Mouse (Mus musculus) T-helper 17 cell (primary cell): ENCODE results near the gene Tmem9.

Experiments
- in situ Hi-C, 2 experiments: fragments of 300-600 bp; cut with MboI, MseI; formaldehyde crosslinking; loops; 1 replicate in 1 of 2; 2 replicates in 1 of 2; pipeline ENCODE4 v1.15.1; 2025; ENCODE audit warnings: high pct_unique_total_duplicates in 2 of 2

The Tmem9 gene

DNA sequence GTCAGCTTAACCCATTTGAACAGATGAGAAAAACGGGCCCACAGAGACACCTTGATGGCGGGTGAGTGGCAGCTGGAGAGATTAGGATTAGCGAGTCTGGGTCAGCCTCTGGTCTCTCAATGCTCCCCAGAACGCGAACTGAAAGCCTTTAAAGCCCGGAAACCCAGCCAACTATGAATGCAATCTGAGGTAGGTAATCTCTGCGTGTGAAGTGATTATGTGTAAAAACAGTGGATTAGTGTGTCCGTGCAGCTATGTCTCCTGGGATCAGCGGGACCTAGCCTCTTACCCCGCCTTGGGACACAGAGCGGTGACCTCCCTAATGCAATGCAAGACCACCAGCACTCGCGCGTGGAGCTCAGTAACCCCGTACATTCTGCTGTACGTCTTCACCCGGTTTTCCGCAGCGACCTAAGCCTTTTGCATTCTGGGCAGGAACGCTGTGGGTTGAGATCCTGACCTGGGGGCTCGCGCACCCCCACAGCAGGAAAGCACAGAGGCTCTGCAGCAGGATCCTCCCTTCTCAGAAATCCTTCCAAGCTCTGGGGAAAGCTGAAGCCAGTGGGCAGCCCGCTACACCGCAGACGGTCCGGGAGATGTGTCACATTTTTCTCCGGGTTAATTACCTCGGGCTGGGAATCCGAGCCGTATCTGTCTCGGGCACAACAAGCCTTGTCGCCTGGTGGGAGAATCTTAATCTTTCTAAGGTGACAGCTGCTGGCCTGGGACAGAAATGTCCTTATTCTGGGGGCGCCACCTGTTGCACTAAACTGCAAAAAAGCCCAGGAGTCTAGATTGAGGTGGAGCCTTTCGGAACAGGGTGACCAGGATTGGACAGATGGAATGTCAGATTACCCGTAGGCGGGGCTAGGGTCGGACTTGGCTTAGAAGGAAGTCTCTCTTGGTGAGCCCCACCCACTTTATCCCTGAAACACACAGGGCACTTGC, at the start of gene Tmem9:
TSS of gene Tmem9 (plus strand) at position 940 of the 948 bp plus-strand sequence.
- in situ Hi-C loops: no loop called here

DNA sequence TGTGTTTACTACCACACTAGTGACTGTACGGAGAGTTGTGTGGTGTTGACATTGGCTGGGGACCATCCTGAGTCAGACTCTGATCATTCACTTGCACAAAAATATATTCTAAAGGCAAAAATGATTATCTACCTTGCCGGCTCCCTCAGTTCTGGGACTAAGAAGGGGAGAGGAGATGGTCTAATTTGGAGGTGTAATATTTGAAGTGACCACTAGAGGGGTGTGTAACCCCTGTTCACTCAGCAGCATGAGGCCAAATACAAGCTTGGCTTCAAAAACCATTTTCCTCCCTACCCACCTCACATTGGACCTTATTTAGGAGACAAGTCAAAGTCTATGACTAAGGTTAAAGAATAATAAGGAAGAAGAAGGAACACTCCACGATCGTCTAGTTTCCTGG, 49.5 kb upstream of the Tmem9 start:
- in situ Hi-C loops: no loop called here

DNA sequence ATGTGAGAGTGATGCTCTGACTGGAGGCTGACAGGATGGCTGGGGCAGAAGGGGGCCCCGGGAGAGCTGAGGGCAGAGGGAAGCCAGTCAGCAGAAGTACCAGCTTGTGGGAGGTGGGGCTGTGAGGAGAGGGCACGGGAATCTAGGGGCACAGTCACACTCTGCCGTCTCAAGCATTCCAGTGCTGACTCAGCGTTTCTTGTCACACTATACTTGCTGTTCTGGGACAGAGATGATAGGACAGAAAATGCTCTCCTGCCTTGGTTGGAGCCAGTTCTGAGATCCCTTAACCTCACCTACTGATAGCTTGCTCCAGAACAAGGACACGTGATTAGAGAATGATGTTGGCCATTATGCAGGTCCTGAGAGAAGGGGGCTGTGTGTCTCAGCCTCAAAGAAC, 44.8 kb upstream of the Tmem9 start:
- in situ Hi-C loops: no loop called here

DNA sequence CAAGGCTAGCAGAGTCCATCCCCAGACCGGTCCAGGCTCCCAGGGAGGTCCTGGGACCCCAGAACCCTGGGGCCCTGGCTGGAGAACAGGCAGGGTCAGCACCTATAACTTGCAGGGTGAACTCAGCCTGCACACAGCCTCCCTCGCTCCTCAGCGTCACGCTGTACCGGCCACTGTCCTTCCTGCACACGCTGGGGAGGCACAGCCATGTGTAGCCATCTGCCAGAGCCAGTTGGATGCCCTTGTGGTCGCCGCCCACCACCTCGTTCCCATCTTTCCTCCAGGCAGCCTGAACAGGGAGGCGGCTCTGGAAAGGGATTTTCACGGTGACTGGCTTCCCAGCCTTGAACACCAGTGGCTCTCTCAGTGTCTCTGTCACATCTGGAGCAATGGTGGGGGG, 43.4 kb upstream of the Tmem9 start:
- in situ Hi-C loops: no loop called here

DNA sequence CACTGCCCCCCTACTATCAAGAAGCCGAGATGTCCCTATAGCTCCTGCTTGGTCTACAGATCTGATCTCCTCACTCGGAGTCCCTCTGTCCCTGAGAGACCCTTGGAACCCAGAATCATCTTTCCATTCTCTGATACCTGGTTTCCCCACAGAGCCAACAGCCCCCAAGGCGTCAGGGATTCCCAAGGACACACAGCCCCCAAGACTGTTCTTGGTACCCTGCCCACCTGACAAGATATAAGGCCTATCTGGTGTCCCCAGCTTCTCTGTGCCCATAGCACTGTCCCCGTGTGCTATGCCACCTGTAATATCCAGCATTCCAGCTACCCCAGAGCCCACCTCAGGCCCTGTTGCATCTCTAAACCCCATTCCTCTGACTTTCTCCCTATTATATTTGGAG, 40.2 kb upstream of the Tmem9 start:
- in situ Hi-C loops: no loop called here

DNA sequence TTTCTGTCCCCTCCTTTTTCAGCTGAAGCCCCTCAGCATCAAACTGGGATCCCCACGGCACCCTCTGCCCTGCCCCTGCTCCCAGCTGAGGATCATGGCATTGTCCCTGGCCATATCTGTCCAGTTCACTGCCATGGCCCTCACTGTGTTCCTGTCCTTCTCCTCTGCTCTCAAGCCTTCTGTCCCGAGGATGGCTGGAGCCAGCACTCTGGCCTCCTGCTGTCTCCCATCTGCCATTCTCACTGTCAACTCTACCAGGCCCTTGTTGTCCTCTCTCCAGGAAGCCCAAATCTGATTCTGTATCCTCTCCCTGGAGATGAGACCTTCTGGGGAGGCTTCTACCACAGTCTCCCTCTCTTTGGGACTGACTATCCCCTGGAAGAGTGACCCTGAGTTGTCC, 37.5 kb upstream of the Tmem9 start:
- in situ Hi-C loops: no loop called here

DNA sequence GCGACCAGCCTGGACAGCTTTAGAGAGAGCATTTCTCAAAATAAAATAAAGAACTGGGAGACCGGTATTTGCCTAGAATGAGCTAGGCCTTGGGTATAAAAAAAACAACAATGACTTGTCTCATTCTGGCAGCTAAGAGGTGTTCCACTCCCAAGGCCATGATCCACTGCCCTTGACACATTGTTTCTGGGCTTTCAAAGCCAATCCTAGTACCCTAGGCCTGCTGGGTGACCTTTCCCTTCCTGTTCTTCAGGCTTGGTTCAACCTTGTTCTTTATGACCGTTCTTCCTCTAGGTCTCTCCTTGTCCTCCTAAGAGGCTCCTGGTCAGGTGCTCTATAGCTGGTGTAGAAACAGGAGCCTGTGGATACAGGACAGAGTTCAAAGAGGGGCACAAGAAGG, 35.4 kb upstream of the Tmem9 start:
- in situ Hi-C loops: no loop called here

DNA sequence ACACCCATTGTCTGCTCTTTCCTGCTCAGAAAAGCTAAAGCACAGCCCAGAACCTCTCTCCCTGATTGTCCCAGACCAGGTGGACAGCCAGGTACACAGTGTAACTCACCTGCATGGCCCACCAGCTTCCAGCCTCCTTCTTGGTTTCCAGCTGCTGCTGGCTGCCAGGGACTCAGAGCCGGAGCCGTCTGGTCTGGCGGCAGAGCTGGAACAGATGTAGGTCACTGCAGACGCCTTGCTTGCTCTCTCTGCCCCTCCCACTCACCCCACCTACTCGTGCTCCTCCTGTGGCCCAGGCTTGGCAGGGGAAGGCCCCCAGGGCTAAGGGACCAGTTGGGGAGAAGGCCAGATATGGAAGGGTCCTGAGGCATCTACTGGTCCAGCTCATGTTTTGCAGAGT, 23.8 kb upstream of the Tmem9 start:
- in situ Hi-C loops: no loop called here

DNA sequence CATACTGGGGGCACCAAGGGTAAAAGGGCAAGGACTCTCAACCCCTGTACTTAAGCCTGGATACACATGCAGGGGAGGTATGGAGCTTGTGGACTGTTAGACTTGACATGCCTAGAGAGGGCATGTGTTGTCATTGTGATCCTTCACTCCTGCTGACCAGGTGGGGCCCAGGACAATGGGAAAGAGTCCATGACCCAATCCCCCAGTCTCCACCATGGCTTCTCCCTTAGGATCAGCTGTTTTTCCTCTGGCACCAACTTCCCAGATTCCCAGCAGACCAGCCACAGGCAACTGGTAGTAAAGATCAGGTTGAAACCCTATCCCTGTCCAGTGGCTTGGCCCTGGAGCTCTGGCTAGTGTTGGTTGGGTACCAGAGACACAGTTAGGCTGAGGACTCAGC, 18.1 kb upstream of the Tmem9 start:
- in situ Hi-C loops: no loop called here

DNA sequence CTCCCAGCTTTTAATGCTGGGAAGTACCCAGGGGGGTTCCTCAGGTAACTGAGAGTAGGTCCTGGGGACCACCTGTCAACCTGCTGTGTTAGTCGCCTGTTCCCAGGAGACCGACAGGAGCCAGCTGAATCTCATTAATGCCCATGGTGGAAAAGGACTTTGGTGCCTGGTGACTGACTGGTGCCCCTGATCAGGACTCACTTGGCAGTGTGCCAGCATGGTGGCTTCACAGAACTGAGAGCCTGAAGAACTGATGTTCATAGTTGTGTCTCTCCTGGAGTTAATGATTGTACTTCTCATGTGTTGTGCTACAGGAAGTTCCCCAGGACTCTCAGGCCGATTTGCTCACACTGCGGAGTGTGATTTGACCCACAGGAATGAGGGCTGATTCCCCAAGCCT, 14.5 kb upstream of the Tmem9 start:
- in situ Hi-C loops: no loop called here

DNA sequence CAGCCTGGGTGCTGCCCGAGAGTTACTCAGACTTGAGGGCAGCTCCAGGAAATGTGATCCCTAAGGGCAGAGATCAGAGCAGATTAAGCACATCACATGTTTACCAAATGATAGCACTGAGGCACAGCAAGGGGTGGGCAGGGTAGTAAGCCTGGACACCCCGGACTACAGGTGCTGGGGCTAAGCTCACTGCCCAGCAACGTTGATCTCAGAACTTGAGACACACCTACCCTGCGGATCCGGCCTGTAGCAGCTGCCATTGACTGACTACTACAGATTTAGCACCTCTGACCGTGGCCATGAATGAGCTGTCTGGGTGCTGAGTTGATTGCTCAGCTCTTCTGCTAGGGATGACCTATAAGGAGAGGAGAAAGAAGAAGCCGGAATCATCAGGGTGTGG, 10.4 kb upstream of the Tmem9 start:
- in situ Hi-C loops: no loop called here

DNA sequence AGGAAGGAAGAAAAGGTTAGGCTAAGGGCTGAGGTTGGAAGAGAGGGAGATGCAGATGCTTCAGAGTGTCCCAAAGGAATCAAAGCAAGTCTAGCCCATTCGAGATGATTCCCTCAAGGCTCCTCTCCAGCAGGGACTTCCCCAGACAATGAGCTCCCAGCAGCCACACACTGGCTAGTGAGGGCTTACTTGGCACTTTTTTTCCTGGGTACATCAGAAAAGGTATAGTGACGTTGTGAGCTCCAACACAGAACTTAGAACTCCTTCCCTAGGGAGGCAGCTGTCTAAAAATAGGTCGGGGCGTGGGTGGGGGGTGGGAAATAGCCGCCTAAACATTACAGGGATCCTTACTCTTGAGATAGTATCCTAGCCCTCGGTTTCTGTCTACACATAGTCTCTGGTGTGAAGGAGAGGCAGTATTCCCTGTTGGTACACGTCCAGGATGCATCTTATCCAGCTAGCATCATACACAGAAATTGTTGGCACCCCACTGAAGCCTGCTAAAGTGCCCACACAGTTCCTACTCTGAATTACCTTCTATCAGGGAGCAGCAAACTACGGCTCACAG, 8.1 kb upstream of the Tmem9 start:
- in situ Hi-C loops: no loop called here

DNA sequence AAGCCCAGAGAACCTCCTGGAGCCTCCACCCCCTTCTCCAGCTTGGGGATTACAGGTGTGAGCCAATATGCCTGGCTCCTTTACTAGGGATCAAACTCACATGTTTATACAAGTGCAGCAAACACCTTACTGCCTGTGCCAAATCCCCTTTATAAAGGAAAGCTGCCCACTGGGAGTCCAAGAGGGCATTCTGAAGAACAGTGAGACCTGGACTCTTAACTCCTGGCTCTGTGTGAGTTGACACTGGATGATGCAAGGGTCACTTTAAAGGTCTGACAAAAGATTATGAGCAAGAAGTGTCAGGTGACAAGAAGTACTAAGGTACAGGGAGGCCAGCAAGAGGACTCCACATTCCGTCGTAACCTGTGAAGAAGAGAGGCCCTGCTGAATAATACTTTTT, 6.5 kb upstream of the Tmem9 start:
- in situ Hi-C loops: no loop called here

DNA sequence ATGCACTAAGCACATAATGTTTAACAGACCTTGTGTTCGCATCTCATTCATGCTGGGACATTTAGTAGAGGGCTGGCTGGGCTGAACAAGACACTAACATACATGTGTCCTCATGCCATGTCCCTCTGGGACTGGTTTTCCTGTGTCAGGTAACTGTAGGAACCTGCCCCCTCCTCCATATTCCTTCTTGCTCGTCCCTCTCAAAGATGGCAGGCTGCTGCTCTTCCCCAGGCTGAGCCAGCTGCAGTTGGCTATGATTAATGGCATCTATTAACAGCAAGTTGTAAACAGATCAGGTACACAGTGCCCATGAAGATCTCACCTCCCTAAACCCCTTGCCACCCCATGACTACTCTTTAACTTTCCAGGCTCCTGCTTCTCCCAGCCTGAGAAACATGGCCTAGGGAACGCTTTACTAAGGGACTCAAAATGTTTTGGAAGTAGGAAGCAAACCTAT, 1.6 kb upstream of the Tmem9 start, which contains the start of gene Igfn1:
TSS of gene Igfn1 (minus strand) at position 51 of the 457 bp plus-strand sequence.
- in situ Hi-C loops: no loop called here

DNA sequence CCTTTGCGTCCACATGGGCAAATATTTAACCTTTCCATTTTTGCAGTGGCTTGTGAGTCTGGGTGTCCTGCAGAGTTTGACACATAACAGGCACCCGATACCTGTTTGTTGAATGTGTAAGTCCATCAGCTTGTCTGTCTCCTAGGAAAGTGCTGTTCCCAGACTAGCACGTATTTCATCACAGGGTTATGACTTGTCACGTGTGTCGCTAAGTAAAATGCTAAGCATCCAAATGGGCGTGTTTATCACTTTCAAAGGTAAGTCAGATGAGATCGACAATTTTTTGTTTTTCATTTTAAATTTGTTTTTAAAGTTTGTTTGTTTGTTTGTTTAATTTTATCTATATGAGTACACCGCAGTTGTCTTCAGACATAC, 196 bp downstream of the Tmem9 start:
- in situ Hi-C loops: no loop called here

DNA sequence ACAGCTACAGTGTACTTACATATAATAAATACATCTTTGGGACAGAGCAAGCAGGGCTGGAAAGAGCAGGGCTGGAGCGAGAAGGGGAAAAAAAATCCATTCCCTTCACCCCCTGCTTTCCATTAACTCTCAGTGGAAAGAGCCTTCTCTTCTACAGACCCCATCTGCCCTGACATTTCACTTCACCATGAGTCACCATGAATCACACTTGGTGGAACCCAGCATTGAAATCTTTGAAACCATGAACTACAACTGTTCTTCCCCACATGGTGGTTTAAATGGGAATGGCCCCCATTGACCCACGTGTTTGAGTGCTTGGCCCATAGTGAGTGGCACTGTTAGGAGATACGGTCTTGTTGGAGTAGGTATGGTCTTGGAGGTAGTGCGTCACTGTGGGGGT, 2.3 kb downstream of the Tmem9 start:
- in situ Hi-C loops: no loop called here

DNA sequence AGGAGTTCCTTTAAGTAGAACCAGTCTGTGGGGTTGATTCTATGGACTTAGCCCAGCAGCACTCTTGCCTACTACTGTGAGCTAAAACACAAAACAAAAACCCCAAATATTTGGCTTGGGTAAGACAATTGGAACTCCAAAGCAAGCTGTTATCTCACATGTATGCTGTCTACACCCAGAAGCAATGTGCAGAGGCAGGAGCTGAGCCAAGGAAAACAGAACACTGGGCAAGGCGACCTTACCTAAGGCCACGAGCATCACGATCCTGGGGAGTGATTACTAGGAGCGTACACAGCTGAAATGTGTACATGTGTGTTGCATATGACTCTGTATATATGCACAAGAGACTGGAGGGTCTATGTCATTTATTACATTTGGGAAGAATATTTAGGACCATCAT, 5.6 kb downstream of the Tmem9 start:
- in situ Hi-C loops: no loop called here

DNA sequence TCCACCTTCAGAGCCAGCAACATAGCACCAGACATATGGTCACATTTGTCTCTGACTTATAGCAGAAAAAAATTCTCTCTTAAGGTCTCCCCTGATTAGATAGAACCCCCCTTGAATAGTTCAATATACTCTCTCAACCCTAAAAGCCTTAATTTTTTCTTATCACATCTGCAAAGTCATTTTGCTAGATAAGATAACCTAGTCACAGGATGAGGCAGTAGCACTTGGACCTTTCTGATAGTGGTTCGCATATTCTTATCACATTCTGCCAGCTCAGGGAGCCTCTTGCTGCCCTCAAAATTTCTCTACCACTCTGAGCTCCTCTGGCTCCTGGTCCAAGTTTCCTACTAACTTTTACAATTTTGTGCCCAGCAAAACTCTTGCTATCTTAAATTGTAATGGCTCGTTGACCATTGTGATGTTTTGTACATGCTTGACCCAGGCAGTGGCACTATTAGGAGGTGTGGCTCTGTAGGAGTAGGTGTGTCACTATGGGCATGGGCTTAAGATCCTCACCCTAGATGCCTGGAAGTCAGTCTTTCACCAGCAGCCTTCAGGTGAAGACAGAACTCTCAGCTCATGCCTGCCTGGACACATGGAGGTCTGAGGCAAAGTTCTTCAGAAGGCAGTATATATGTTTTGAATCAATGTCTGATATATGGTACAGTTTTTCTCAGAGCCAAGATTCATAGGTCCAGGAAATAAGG, 7.0 kb downstream of the Tmem9 start:
- in situ Hi-C loops: no loop called here

DNA sequence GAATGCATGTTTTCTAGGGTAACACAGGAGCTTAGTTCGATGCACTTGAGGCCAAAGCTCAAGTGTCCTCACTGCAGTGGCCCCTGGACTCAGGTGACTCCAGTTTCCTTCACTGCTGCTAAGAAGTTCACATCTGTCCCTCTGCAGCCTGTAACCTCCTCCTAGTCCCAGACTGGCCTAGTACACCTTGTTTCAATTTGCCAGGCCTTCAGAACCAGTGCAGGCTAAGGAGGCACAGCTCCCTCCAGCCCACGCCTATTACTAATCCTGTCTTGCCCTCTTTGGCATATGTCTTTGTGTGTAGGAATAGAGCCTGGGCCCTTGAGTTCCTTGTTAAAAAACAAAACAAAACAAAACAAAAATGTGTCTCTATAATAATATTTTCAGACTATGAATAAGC, 9.4 kb downstream of the Tmem9 start:
- in situ Hi-C loops: no loop called here

DNA sequence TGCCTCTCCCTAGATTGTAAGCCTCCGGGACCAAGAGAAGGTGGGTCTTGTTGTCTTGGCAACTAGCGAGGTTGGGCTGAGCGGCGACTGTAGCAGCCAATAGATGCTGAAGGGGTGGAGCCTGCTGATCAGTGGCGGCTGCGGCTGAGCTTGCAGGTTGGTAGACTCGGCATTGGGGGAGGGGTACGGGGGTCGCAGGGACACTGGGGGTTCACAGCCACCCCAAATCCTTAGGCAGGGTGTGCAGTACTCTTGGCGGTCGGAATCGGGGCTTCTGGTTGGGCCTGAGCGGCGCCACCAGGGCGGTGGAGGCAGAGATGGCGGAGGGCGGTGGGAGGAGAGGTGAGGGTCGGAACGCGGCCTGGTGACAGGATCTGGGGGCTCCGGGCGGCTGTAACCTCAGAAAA, 10.0 kb downstream of the Tmem9 start:
- in situ Hi-C loops: no loop called here

DNA sequence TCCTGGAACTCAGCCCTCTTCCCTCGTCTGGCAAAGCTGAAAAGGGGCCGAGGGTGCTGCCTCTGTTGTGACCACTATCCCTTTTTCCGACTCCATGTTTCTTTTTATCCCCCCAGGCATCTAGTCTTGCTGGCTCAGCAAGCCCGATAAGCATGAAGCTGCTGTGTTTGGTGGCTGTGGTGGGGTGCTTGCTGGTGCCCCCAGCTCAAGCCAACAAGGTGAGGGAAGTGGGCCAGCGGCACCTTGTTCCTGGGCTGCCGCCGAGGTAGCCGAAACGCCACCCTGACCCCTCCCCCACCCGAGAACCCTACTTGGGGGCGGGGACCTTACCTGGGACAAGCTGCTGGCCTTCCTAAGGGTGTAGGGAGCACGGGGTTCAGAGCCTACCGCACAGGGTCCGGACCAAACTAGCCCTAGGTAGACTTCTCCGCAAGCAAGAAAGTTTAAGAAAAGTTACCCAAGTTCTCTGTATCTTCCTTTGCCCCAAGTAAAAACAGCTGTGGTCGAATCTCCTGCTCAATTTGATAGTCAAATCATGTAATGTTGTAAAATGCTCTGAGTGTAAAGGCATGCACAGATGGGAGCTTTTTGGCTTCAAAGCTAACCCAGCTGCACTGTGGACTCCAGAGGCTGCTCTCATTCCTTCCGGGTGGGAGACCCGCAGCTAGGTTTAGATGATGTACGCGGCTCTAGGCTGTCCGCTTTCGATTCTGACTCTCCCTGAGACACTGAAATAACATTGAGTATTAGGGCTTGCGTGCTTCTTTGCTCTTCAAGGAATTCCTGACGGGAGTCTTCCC, 10.6 kb downstream of the Tmem9 start:
- in situ Hi-C loops: no loop called here

DNA sequence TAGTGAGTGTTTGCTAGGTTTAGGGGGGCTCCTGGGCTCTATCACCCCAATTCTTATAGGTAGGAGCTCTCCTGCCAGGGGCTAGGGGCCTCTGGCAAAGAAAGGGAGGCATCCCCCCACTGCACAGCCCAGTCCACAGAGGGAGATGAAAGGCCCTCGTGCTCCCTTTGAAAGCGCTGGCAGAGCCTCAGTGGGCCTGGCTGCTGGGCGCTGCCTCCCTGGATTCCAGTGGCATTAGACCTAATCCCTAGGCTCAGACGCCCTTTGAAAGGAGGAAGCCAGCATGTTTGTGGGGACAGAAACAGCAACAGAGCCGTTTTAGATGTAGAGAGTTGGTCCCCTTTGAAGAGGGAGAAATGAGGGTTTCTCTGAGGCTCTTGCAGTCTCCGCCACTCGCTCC, 22.3 kb downstream of the Tmem9 start:
- in situ Hi-C loops: no loop called here
